Mouse (Mus musculus) spleen, postnatal 14 days (tissue): ENCODE data around the gene Sppl3.

Experiments
- DNase-seq, 2 experiments: peaks; one replicate each; pipeline ENCODE4 v3.0.0; 2021 to 2022; ENCODE audit warnings: low spot score in 2 of 2

Gene Sppl3

DNA sequence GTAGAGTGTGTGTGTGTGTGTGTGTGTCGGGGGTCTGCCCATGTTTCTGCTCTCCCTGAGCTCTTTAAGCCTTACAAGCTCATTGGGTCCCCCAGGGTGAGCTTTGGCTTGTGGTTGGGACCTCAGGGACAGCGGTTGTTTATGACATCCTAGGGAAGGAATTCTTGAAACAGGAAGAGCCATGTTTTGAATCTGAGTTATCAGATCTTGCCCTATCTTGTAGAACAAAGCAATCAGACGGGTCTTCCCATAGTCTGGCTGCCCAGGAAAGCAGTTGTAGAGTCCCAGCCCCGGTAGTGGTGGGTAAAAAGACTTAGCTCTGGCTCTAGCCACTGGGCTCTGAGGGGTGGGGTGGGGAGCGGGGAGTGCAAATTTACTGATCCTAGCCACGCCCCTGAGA is 13.6 kb upstream of the Sppl3 start:
- no peak for DNase-seq

DNA sequence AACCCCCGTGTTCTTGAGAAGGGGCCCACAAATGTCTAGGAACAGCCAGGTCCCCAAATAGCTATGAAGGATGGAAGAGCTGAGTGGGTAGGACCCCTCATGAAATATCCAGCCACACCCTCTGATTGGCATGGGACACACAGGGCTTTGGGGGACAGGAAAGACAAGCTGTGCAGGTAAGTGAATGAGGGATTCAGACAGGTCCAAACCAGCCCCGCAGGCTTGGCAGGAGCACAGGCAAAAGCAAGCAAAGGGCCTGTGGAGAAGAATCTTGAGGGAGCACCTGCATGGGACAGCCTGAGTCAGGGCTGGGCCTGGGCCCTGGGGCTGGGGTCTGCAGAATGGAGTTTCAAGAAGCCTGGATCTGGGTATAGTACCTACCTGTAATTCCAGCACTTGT is 10.4 kb upstream of the Sppl3 start:
- no peak for DNase-seq

DNA sequence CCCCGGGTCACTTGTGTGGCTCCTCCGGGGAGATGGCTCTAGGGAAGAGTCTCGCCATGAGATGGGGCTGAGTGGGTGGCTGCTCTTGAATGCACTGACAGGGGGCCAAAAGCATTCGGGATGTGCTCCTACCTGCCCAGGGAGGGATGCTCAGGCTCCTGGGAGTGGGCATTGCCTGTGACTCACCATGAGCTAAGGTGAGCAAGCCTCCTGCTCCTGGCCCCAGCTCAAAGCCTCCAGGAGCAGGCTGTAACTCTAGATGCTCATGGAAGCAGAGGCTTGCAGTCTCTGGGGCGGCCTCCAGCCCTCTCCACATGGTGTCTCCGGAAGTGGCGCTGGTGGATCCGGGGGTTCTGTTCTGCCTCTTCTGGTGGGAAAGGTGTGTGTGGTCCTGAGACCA is 9.5 kb upstream of the Sppl3 start:
- no peak for DNase-seq

DNA sequence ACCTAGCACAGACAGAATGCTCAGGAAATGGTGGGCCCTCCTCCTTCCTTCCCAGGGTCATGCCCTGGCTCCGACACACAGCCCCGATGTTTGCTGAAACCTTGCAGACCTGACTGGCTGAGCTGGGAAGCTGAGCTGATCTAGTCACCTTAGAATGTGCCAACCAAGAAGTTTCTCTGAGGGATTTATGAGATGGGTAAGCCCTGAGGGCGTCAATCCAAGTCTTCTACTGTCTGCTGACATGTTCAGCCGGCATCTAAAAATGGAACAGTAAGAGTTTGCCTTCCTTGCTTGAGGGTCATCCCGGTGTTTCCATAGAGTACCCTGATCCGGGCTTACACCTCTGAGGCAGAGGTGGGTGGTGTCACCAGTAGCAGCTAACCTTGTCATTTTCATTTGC is 8.2 kb upstream of the Sppl3 start:
- no peak for DNase-seq

DNA sequence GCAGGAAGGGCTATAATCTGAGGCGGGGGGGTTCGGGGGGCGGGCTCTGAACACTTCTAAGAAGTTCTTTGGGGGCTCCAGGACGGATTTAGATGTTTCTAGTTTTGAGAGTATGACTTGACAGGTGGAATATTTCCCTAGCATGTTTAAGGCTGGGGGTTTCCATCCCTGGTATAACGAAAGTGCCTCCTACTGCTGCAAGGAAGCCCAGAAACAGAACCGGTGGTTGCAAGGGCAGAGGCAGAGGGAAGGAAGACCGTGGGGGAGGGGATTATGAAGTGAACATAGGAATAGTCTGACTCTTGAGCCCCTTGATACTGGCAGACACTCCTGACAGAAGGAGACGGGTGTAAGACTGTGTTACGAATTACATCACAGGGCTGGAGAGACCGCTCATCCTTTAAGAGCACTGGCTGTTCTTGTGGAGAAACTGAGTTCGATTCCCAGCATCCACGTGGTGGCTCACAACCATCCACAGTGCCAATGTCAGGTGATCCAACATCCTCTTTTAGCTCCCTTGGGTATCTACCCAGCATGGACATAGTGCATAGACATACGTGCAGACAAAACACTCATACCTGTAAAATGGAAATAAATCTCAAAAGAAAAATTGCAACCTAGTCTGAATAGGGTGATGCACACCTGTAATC is 7.6 kb upstream of the Sppl3 start:
- DNase-seq: no peak

DNA sequence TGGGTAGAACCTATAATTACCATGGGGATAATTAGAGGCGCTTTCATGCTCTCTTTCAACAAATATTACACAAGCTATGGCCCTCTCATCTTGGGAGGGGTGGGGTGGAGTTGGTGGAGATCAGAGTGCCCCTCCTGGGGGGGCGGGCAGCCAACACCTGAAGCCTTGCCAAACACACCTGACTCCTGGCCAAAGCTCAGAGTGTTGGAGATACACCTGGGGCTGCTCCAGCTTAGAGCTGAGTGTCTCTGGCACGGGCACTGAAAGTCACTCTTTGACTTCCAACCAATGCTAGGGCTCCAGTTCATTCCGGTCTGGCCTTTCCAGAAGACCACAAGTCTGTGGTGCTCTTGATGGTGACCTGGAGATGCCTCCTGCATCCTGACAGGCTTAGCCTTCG is 3.2 kb upstream of the Sppl3 start:
- DNase-seq: no peak

DNA sequence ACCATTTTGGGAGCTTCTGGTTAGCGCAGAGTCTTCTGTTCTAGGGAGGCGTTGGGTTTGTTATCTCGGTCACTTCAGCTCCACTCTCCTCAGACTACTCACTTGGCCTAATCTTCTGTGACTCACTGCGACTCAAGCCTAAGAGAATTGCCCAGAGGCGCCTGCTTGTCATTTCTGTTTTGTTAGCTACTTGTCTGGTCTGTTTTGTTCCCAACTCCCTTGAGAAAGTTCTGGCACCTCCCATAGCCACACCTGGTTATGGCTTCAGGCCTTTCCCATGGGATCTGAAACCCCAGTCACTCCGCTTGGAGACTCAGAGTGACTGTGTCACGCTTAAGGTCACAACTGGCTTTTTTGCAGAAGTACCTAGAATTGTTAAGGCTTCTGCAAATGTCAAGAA is 2.6 kb upstream of the Sppl3 start:
- DNase-seq: no peak

DNA sequence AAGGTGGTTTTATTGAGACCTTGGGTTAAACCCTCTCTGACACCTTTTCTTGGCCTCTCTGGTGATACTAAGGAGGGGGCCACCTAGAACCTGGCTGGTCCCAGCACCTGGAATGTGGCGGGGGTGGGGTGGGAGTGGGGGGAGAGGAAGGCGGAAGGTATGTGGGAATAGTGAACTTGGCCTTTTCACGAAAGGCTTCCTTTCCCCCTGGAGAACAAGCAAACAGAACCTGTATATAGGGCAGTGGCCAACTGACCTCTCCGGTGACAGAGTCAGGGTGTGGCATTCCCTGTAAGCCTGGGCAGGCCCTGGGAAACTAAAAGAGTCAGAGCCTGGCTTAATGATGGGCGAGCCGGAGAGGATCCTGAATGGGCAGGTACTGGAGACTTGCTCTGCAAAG is 1.8 kb upstream of the Sppl3 start:
- no peak for DNase-seq

DNA sequence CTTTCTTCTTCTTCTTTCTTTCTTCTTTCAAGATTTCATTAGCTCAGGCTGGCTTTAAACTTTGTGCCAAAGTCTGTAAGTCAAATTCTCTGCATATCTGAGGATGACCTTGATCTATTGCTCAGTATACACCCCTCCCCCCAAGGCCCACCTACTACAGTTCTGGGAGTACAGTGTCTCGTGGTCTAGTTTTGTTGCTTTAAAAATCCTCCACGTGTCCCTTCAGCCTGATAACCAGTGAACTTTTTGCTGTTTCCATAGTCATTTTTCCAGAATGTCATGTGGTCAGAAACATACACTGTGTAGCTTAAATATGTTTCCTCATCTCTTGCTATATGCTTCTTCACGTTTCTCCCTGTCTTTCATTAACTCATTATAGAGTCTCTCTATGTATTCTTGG is 976 bp upstream of the Sppl3 start:
- no peak for DNase-seq

DNA sequence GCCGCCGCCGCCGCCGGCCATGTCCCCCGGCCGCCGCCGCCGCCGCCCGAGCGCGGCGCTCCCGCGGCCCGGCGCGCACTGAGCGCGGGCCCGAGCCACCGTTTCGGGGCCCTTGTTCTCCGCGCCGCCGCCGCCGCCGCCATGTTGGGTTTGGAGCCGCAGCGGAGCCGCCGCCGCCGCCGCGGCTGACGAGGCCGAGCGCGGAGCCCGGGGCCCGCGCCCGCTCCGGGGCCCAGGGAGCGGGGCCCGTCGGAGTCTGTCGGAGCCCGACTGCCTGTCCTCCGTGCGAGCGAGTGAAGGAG is 231 bp downstream of the Sppl3 start:
- DNase-seq: no peak

DNA sequence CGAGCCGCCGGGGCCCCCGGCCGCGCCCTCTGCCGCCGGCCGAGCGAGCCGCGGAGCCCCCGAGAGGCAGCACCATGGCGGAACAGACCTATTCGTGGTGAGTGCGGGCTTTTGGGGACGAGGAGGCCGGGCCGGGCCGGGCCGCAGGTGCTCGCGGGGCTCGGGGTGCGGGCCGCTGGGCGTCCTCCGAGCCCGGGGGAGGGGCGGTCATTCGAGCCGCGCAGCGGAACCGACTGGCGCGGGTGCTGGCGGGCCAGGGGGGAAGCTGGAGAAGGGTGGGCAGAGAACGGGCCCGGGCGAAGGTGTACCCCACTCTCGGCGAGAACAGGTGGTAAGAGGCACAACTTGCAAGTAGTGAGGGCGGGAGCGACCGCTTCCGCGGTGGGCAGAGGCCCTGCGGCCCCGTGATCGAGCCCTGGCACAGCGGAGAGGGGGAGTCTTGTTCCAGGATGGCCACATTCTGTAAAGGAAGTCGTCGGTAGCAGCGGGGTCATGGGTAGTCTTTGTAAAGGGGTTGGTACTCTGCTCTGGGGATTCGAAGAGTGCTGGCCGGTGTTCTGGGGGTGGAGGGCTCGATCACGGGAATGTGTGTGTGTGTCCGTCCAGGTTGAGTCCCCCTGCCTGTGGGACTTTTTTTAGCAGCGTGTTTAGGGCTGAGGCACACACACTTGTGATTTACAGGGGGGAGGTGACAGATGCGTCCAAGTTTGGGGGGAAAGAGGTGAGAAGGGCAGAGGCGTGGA is 753 bp downstream of the Sppl3 start:
- peak; percentile 42 to 50 for DNase-seq

DNA sequence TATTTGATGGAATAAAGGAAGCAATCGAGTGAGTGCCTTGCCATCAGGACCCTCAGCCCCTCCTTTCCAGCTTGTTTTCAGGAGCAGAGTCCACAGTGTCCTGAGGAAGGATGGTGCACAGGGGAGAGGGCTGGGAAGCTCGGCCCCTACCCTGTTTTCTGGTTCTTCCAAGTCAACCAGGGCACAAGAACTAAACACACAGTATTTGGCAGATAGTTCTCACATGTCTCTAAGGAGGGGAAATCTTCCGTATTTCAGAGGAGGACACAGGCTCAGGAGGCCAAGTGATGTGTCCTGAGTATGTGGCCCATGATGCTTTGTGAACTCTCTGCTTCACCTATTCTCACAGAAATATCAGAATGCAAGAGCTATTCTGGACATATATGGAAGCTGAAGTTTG is 2.5 kb downstream of the Sppl3 start:
- DNase-seq: no peak

DNA sequence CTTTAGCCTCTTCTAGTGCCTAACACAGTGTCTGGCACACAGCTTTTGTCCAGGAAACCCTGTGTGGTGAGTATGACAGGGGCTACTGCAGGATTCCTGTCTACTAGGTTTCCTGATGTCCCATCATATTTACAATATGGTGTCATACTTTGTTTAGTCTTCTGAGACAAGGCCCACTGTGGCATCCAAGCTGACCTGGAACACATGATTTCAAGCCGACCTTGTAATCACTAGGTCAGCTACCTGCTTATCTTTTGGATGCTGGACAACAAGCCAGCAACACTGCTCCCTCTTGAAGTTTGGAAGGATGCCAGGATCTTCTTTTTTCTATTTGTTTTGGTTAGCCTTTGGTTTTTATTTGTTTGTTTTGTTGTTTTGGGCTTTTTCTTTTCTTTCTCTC is 3.6 kb downstream of the Sppl3 start:
- DNase-seq: no peak

DNA sequence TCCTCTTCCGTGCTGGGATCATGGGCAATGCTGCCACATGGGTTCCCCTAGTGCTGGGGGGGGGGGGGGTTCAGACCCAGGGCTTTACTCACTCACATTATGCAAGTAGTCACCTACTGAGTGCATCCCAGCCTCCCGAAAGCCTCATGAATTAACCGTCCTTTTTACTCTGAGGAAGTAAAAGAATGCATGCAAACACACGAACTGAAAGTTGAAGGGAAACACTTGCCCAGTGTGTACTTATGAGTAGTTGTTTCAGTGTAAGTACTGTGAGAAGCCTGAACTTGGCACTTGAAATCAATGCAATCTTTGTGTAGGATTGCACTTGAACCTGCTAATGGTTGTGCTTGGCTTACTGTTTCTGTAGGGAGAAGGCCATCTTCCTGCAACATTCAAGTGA is 4.2 kb downstream of the Sppl3 start:
- DNase-seq: no peak

DNA sequence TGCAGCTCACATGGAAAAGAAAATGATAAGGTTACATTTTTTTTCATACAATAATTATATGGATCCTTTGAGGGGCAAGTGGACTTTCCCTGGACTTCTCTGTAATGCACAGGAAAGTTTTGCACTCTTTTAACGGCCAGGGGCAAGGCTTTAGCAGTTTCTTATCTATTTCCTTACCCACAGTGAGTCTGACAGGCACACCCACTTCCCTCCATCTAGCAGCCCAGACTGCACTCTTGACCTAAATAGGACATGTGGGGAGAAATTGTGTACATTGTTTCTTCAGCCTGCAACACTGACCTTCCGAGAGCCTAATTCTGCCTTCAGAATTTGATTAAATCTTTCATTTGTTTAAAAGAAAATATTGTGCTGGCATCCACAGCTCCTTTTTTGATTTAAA is 7.3 kb downstream of the Sppl3 start:
- no peak for DNase-seq

DNA sequence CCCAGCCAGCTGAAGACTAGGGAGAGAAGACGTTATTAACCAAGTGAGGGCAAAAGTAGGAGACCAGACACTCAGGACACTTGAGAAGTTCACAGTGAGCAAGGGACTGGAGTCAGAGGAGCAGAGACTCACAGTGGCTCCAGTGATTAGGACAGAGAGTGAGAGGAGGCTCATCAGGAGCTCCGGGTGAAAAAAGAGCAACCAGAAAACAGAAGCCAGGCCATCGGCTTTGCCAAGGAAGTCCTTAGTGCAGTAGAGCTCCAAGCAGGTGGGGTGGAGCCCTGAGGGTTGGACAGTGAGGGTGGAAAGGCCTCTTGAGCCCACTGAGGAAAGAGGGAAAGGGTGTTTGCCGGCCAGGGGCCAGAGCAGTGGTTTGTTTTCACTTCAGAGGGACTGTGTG is 7.9 kb downstream of the Sppl3 start:
- no peak for DNase-seq

DNA sequence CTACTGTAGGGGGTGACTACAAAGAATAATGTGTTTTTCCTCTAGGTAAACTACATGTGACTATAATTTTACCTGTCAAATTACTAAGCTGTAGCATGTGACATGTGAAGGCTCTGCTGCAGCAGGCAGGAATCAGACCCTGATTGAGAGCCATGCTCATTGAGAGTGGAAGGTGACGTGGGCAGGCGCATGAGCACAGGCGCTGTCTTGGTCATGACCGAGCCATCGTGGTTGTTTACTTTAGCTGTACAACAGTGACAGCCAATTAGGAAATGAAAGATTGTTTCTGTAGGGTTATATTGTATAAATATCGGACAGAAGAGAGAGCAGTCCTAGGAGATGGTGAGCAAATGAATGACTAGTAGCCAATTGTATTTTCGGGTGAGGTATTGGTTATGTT is 11.1 kb downstream of the Sppl3 start:
- no peak for DNase-seq

DNA sequence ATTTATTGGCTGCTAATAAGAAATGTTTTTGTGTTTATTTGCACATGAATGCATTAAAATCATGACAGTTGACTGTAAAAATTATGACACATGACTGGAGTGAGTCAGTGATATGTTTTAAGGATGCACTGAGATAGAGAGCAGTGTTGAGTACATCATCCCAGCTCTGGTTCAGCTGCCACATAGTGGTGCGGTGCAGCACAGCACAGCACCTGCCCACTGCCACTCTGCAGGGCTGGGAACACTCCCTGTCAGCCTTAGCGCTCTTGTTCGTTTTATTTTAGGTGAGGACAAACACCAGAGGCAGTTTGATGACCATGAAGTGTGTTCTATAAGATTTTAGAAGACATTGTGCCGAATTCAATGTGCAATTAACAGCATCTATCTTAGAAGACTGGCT is 15.2 kb downstream of the Sppl3 start:
- DNase-seq: no peak

DNA sequence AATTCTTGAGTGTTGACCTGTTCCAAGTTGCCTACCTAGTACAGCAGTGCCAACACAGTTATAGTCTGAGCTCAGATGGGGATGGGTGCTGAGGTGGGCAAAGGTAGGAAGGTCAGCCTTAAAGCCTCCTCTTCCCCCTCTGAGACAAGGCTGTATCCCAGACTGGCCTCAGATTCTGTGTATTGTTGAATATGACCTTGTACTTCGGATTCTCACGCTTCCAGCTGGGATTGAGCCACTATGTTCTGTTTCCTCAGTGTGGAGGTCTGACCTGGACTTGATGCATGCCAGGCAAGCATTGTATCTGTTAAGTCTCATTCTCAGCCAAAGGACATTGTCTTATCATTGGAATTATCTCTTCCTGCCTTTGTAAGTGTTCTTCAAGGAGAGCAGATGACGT is 16.2 kb downstream of the Sppl3 start:
- no peak for DNase-seq

DNA sequence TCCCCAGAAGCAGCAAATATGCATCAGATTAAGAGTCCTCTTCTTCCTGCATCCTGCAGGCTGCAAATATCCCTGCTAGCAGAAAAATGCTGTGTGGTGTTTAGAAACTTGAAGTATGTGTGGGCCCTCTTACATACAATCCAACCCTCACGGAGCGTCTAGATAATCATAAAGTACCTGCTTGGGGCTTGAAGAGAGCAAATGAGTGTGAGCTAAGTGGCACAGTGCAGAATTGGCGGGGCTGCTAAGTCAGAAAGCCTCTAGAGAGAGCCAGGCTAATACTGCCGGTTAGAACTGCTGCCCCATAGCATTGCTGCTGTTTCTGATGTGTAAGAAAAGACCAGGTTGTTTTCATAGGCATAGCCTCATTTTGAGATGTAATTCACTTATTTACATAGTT is 18.0 kb downstream of the Sppl3 start:
- no peak for DNase-seq

DNA sequence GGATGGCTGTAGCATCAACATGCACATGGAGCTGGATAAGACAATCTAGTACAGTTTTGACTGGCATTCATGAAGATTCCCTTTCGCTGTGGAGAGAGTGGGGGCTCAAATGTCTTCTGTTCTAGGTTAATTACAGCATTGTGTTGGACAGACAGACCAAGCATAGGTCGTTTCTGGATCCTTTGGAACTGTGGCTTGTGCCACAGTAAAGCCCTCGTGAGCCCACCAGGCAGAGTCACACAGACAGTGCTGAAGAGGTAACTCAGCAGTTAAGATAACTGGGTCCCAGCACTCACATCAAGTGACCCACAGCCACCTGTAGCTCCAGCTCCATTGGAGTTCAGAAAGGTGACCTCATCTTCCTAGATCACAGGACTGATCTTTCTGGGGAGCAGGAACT is 18.6 kb downstream of the Sppl3 start:
- no peak for DNase-seq

DNA sequence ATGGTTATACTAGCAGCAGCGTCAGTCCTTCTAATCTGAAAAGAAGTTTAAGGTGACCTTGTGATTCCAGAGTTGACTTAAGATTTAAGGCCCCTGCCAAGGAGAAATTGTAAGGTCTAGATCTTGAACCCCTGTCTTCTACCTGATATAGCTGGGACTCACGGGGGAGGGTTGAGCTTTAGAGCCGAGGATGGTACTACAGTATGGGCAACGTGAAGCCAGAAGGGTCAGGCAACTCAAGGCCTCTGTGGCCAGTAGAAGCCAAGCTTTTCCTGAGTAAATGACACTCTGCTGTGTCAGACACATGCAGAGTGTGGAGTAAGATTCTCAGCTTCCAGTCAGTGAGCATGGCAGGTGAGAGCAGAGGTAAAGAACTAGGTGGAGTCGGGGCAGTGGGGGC is 20.6 kb downstream of the Sppl3 start:
- no peak for DNase-seq

DNA sequence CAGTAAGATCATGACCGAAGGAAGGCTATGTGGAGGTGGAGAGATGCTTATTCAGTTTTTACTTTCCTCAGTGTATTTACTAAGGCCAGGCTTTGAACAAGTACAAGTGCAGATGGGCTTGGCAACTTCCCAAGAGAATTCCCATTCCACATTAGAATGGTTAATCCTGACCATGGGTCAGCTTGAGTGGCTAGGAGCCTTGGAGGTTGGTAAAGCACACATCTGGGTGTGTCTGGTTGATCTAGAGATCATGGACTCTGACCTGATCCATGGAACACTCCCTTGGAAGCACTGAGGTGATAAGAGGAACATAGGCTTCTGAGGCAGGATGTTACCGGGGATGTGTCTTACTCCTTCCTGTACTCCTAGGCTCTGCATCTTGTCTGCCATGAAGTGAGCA is 21.7 kb downstream of the Sppl3 start:
- no peak for DNase-seq

DNA sequence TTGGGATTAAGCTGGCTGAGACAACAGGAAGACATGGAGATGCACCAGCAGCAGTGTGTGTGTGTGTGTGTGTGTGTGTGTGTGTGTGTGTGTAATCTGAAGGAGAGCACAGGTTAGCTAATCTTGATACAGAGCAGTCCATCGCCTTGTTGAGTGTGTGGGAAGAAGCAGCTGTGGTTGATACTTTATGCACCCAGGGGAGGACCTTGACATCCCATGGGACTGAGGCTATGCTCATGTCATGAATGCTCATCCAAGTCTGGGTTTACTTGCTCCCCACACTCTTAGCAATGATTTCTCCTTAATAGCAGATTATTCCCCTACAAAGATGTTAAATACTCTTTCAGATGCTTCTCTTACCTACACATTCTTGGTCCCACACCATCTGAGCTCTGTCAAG is 24.3 kb downstream of the Sppl3 start:
- no peak for DNase-seq
